Mouse (Mus musculus) myocyte (in vitro differentiated cells): ENCODE measurements around the gene Kptn. TPM values are rescaled to one million over a fixed set of nuclear protein-coding genes. Genes with fewer than 3 reads are reported as not detected.

Experiments
- H3K27me3 ChIP-seq: one replicate; pipeline ENCODE4 v1.6.1; 2011; ENCODE audit not compliant: control insufficient read depth, insufficient read depth, insufficient read length
- H3K36me3 ChIP-seq: one replicate; pipeline ENCODE4 v1.6.1; 2011; ENCODE audit not compliant: control insufficient read depth, insufficient read depth
- H3K4me2 ChIP-seq: one replicate; pipeline ENCODE4 v1.6.1; 2011; ENCODE audit warnings: low read depth, control low read depth
- H3K4me3 ChIP-seq: one replicate; pipeline ENCODE4 v1.5.1; 2011; ENCODE audit warnings: mild to moderate bottlenecking, control low read depth, moderate library complexity
- H3K79me2 ChIP-seq: one replicate; pipeline ENCODE4 v1.6.1; 2011; ENCODE audit not compliant: control insufficient read depth, insufficient read depth
- H3ac ChIP-seq: one replicate; pipeline ENCODE4 v1.6.1; 2011; ENCODE audit not compliant: control insufficient read depth, insufficient read length
- CEBPB ChIP-seq: IDR thresholded peaks from 2 replicates; pipeline ENCODE4 v1.6.1; 2011; ENCODE audit warnings: mild to moderate bottlenecking, moderate library complexity; ENCODE audit not compliant: poor library complexity, insufficient read depth, severe bottlenecking
- E2F4 ChIP-seq: IDR thresholded peaks from one replicate; pipeline ENCODE4 v1.6.1; 2011; ENCODE audit warnings: mild to moderate bottlenecking, control low read depth, moderate library complexity; ENCODE audit not compliant: insufficient read depth
- MAX ChIP-seq: IDR thresholded peaks from one replicate; pipeline ENCODE4 v1.6.1; 2011; ENCODE audit warnings: low read depth, mild to moderate bottlenecking, control low read depth
- MYOD1 ChIP-seq, 3 experiments: IDR thresholded peaks; one replicate each; pipeline ENCODE4 v1.6.1; 2011; ENCODE audit warnings: control low read depth in 2 of 3, low read depth in 2 of 3, mild to moderate bottlenecking in 2 of 3, moderate library complexity in 1 of 3; ENCODE audit not compliant: insufficient read length in 2 of 3, control insufficient read depth in 1 of 3
- MYOG ChIP-seq, 3 experiments: IDR thresholded peaks; one replicate each; pipeline ENCODE4 v1.6.1; 2011; ENCODE audit warnings: control low read depth in 2 of 3, low read depth in 2 of 3, mild to moderate bottlenecking in 2 of 3; ENCODE audit not compliant: insufficient read length in 2 of 3, control insufficient read depth in 1 of 3, insufficient read depth in 1 of 3
- POLR2A ChIP-seq: IDR thresholded peaks from one replicate; pipeline ENCODE4 v1.6.1; 2011; ENCODE audit warnings: low read depth, mild to moderate bottlenecking, control low read depth, moderate library complexity; ENCODE audit not compliant: insufficient read length
- POLR2AphosphoS2 ChIP-seq: IDR thresholded peaks from one replicate; pipeline ENCODE4 v1.6.1; 2011; ENCODE audit warnings: low read depth, control low read depth; ENCODE audit not compliant: insufficient read length
- REST ChIP-seq: IDR thresholded peaks from one replicate; pipeline ENCODE4 v1.6.1; 2011; ENCODE audit warnings: mild to moderate bottlenecking, control low read depth, moderate library complexity; ENCODE audit not compliant: insufficient read depth, insufficient read length
- SRF ChIP-seq: IDR thresholded peaks from one replicate; pipeline ENCODE4 v1.6.1; 2011; ENCODE audit warnings: low read depth; ENCODE audit not compliant: control insufficient read depth, insufficient read length
- TCF12 ChIP-seq: IDR thresholded peaks from one replicate; pipeline ENCODE4 v1.6.1; 2011; ENCODE audit warnings: mild to moderate bottlenecking, control low read depth; ENCODE audit not compliant: poor library complexity, insufficient read depth, severe bottlenecking
- TCF3 ChIP-seq: IDR thresholded peaks from one replicate; pipeline ENCODE4 v1.6.1; 2011; ENCODE audit warnings: low read depth, control low read depth; ENCODE audit not compliant: insufficient read length
- USF1 ChIP-seq: IDR thresholded peaks from one replicate; pipeline ENCODE4 v1.6.1; 2011; ENCODE audit warnings: low read depth, mild to moderate bottlenecking, control low read depth, moderate library complexity
- polyA plus RNA-seq: library from polyadenylated mRNA; unstranded; fragments of >200 nt; fragmentation: generic; extraction: Trizol; gene quantifications from one replicate; pipeline ENCODE4 v1.2.1, GENCODE M21; 2012; ENCODE audit warnings: missing spikeins

Kptn gene
- polyA plus RNA-seq, 1 experiment, result 16.4 TPM

GRCm38 (mm10) chr7:16083361-16083760 lies 36.3 kb upstream of the Kptn start:
- no peak overlapping the region for H3K4me2 ChIP-seq
- TF ChIP-seq USF1 (no peak), REST (no peak), MYOG (IDR thresholded peaks at IDR 0.05; ENCODE audit: control insufficient read depth in 1 of 3, insufficient read depth in 1 of 3, insufficient read length in 2 of 3, low read depth in 2 of 3) (no peak), SRF (no peak), TCF12 (no peak), CEBPB (no peak), MAX (no peak), POLR2AphosphoS2 (no peak), POLR2A (no peak), E2F4 (no peak), MYOD1 (IDR thresholded peaks at IDR 0.05; ENCODE audit: control insufficient read depth in 1 of 3, insufficient read length in 2 of 3, low read depth in 2 of 3) (no peak), TCF3 (no peak)
- H3K27me3 ChIP-seq, result peaks cover 45% of the 10 kb centered on the region

GRCm38 (mm10) chr7:16087587-16087986 lies 32.1 kb upstream of the Kptn start:
- Histone ChIP-seq H3ac (no peak overlapping the region), H3K4me3 (no peak overlapping the region), H3K36me3 (no peaks in the 10 kb centered on the region), H3K27me3 (peaks cover 19% of the 10 kb centered on the region), H3K79me2 (no peaks in the 10 kb centered on the region), H3K4me2 (no peak overlapping the region)
- TF ChIP-seq SRF (no peak), REST (no peak), POLR2A (no peak), E2F4 (no peak), USF1 (no peak), MYOD1 (IDR thresholded peaks at IDR 0.05; ENCODE audit: control insufficient read depth in 1 of 3, insufficient read length in 2 of 3, low read depth in 2 of 3) (no peak), TCF3 (no peak), MYOG (IDR thresholded peaks at IDR 0.05; ENCODE audit: control insufficient read depth in 1 of 3, insufficient read depth in 1 of 3, insufficient read length in 2 of 3, low read depth in 2 of 3) (no peak), TCF12 (no peak), CEBPB (no peak), MAX (no peak), POLR2AphosphoS2 (no peak)

More at GRCm38 (mm10) chr7:16083361-16083760, 36.3 kb upstream of the Kptn start:
- no peak overlapping the region for H3ac ChIP-seq
- H3K4me3 ChIP-seq, result no peak overlapping the region
- no peaks in the 10 kb centered on the region for H3K36me3 ChIP-seq
- H3K79me2 ChIP-seq, result no peaks in the 10 kb centered on the region

- Histone ChIP-seq H3K27me3 (peaks cover 36% of the 10 kb centered on the region), H3ac (no peak overlapping the region), H3K79me2 (peaks cover 9% of the 10 kb centered on the region), H3K36me3 (no peaks in the 10 kb centered on the region), H3K4me3 (no peak overlapping the region), H3K4me2 (no peak overlapping the region)
- no peak for TF ChIP-seq REST
- no peak for TF ChIP-seq TCF12
- no peak for TF ChIP-seq SRF
- no peak for TF ChIP-seq POLR2AphosphoS2
- no peak for TF ChIP-seq MAX
These were observed 25.1 kb upstream of the Kptn start for GRCm38 (mm10) chr7:16094592-16094991.

GRCm38 (mm10) chr7:16098021-16099017 lies 21.4 kb upstream of the Kptn start, which contains the start of gene Napa:
Napa (plus strand) TSS chr7:16098458.
- Histone ChIP-seq H3K4me2 (peak within 1 kb of the TSS; percentile 98), H3K4me3 (peak within 1 kb of the TSS; percentile 91), H3K36me3 (no peaks in the 10 kb centered on the region), H3K27me3 (peaks cover 22% of the 10 kb centered on the region), H3ac (peak within 1 kb of the TSS; percentile 92), H3K79me2 (peaks cover 39% of the 10 kb centered on the region)
- TF ChIP-seq REST (peak; percentile 43), TCF3 (no peak), USF1 (peak; percentile 92), POLR2AphosphoS2 (peak; percentile 98), POLR2A (peak; percentile 100), MYOD1 (IDR thresholded peaks at IDR 0.05; ENCODE audit: control insufficient read depth in 1 of 3, insufficient read length in 2 of 3, low read depth in 2 of 3) (peak in 2 of 3 experiments; percentile 60 to 74), E2F4 (no peak), MYOG (IDR thresholded peaks at IDR 0.05; ENCODE audit: control insufficient read depth in 1 of 3, insufficient read depth in 1 of 3, insufficient read length in 2 of 3, low read depth in 2 of 3) (peak in 2 of 3 experiments; percentile 78 to 79)
